Mouse (Mus musculus): Measurements from ENCODE around the gene Cdk11b.
"Not testable (repeated sequence)": the region's sequence is repeated elsewhere in the genome, so short reads cannot be mapped to it uniquely, and the experiment has no call there.

The Cdk11b gene

GRCm38 (mm10) chr4:155668689-155669597 lies 44.3 kb downstream of the Cdk11b start, which contains the start of gene Mib2:
Gene Mib2, minus strand, starts transcription at chr4:155669198.
- peak; percentile 98 for DNase-seq

GRCm38 (mm10) chr4:155669598-155670075 lies 45.0 kb downstream of the Cdk11b start:
- no peak for DNase-seq

GRCm38 (mm10) chr4:155670236-155670635 lies 45.6 kb downstream of the Cdk11b start:
- not testable (repeated sequence) for DNase-seq

GRCm38 (mm10) chr4:155672082-155672481 lies 47.4 kb downstream of the Cdk11b start:
- DNase-seq, result no peak

- peak; percentile 54 to 70 for DNase-seq
Observed at GRCm38 (mm10) chr4:155675991-155676390, 51.3 kb downstream of the Cdk11b start.

- not testable (repeated sequence) for DNase-seq
Observed at GRCm38 (mm10) chr4:155683670-155684277, 59.1 kb downstream of the Cdk11b start.

GRCm38 (mm10) chr4:155687764-155688163 lies 63.1 kb downstream of the Cdk11b start:
- not testable (repeated sequence) for DNase-seq

GRCm38 (mm10) chr4:155690571-155691375 lies 66.1 kb downstream of the Cdk11b start:
- peak; percentile 96 to 97 for DNase-seq

GRCm38 (mm10) chr4:155692421-155692820 lies 67.8 kb downstream of the Cdk11b start:
- no peak for DNase-seq

- peak; percentile 92 to 95 for DNase-seq
Observed at GRCm38 (mm10) chr4:155694111-155694481, 69.4 kb downstream of the Cdk11b start, which contains the start of gene Fndc10. Gene Fndc10, plus strand, starts transcription at chr4:155694342.

- DNase-seq, result peak; percentile 83 to 86
Observed at GRCm38 (mm10) chr4:155694482-155695401, 70.1 kb downstream of the Cdk11b start.

GRCm38 (mm10) chr4:155695531-155696062 lies 70.9 kb downstream of the Cdk11b start:
- peak; percentile 42 to 46 for DNase-seq

GRCm38 (mm10) chr4:155696261-155697255 lies 71.9 kb downstream of the Cdk11b start:
- peak; percentile 68 to 69 for DNase-seq
